Mouse (Mus musculus): ENCODE measurements around the gene Vmn2r105. TPM values are rescaled to one million over a fixed set of nuclear protein-coding genes. Genes with fewer than 3 reads are reported as not detected.

Vmn2r105 gene
- not detected for polyA plus RNA-seq (2012; fragmentation: generic; extraction: Trizol)

GRCm38 (mm10) chr17:20234952-20235351 lies at the start of gene Vmn2r105:
TSS of gene Vmn2r105 (minus strand) at chr17:20235052.
- no peaks in the 10 kb centered on the region for H3K79me2 ChIP-seq (ENCODE audit: control insufficient read depth, insufficient read depth)
- no peak for TF ChIP-seq TCF12 (IDR thresholded peaks at IDR 0.05; ENCODE audit: insufficient read depth, poor library complexity, severe bottlenecking)
- no peak for TF ChIP-seq REST (IDR thresholded peaks at IDR 0.05; ENCODE audit: insufficient read depth, insufficient read length)
- no peak for TF ChIP-seq USF1 (IDR thresholded peaks at IDR 0.05; ENCODE audit: low read depth)
- TF ChIP-seq CEBPB (IDR thresholded peaks at IDR 0.05; ENCODE audit: insufficient read depth, poor library complexity, severe bottlenecking): no peak
- TF ChIP-seq E2F4 (IDR thresholded peaks at IDR 0.05; ENCODE audit: insufficient read depth): no peak
- TF ChIP-seq POLR2A (IDR thresholded peaks at IDR 0.05; ENCODE audit: insufficient read length, low read depth): no peak
- no peak for TF ChIP-seq SRF (IDR thresholded peaks at IDR 0.05; ENCODE audit: control insufficient read depth, insufficient read length, low read depth)
- no peak for TF ChIP-seq MYOG (IDR thresholded peaks at IDR 0.05; ENCODE audit: control insufficient read depth in 1 of 3, insufficient read depth in 1 of 3, insufficient read length in 2 of 3, low read depth in 2 of 3)
- TF ChIP-seq TCF3 (IDR thresholded peaks at IDR 0.05; ENCODE audit: insufficient read length, low read depth): no peak
- H3K4me2 ChIP-seq (ENCODE audit: low read depth): no peak within 1 kb of the TSS
- no peaks in the 10 kb centered on the region for H3K36me3 ChIP-seq (ENCODE audit: control insufficient read depth, insufficient read depth)
- H3K27me3 ChIP-seq (ENCODE audit: control insufficient read depth, insufficient read depth, insufficient read length): no peaks in the 10 kb centered on the region
- H3ac ChIP-seq (ENCODE audit: control insufficient read depth, insufficient read length): no peak within 1 kb of the TSS
- no peak within 1 kb of the TSS for H3K4me3 ChIP-seq

GRCm38 (mm10) chr17:20255522-20255921 lies 20.7 kb upstream of the Vmn2r105 start:
- no peak overlapping the region for H3K4me2 ChIP-seq (ENCODE audit: low read depth)
- no peak for TF ChIP-seq REST (IDR thresholded peaks at IDR 0.05; ENCODE audit: insufficient read depth, insufficient read length)
- TF ChIP-seq MYOD1 (IDR thresholded peaks at IDR 0.05; ENCODE audit: control insufficient read depth in 1 of 3, insufficient read length in 2 of 3, low read depth in 2 of 3): no peak
- TF ChIP-seq TCF3 (IDR thresholded peaks at IDR 0.05; ENCODE audit: insufficient read length, low read depth): no peak
- TF ChIP-seq SRF (IDR thresholded peaks at IDR 0.05; ENCODE audit: control insufficient read depth, insufficient read length, low read depth): no peak
- H3K36me3 ChIP-seq (ENCODE audit: control insufficient read depth, insufficient read depth): no peaks in the 10 kb centered on the region
- H3K4me3 ChIP-seq: no peak overlapping the region
- H3K27me3 ChIP-seq (ENCODE audit: control insufficient read depth, insufficient read depth, insufficient read length): no peaks in the 10 kb centered on the region
- H3K79me2 ChIP-seq (ENCODE audit: control insufficient read depth, insufficient read depth): no peaks in the 10 kb centered on the region
- H3ac ChIP-seq (ENCODE audit: control insufficient read depth, insufficient read length): no peak overlapping the region

- H3K27me3 ChIP-seq (ENCODE audit: control insufficient read depth, insufficient read depth, insufficient read length): no peaks in the 10 kb centered on the region
- H3K4me3 ChIP-seq: no peak within 1 kb of the TSS
- H3K79me2 ChIP-seq (ENCODE audit: control insufficient read depth, insufficient read depth): no peaks in the 10 kb centered on the region
- no peak within 1 kb of the TSS for H3K4me2 ChIP-seq (ENCODE audit: low read depth)
- no peaks in the 10 kb centered on the region for H3K36me3 ChIP-seq (ENCODE audit: control insufficient read depth, insufficient read depth)
- no peak within 1 kb of the TSS for H3ac ChIP-seq (ENCODE audit: control insufficient read depth, insufficient read length)
- TF ChIP-seq CEBPB (IDR thresholded peaks at IDR 0.05; ENCODE audit: insufficient read depth, poor library complexity, severe bottlenecking): no peak
- TF ChIP-seq REST (IDR thresholded peaks at IDR 0.05; ENCODE audit: insufficient read depth, insufficient read length): no peak
- TF ChIP-seq MYOG (IDR thresholded peaks at IDR 0.05; ENCODE audit: control insufficient read depth in 1 of 3, insufficient read depth in 1 of 3, insufficient read length in 2 of 3, low read depth in 2 of 3): no peak
- TF ChIP-seq E2F4 (IDR thresholded peaks at IDR 0.05; ENCODE audit: insufficient read depth): no peak
- no peak for TF ChIP-seq SRF (IDR thresholded peaks at IDR 0.05; ENCODE audit: control insufficient read depth, insufficient read length, low read depth)
- TF ChIP-seq TCF3 (IDR thresholded peaks at IDR 0.05; ENCODE audit: insufficient read length, low read depth): no peak
- TF ChIP-seq TCF12 (IDR thresholded peaks at IDR 0.05; ENCODE audit: insufficient read depth, poor library complexity, severe bottlenecking): no peak
- no peak for TF ChIP-seq USF1 (IDR thresholded peaks at IDR 0.05; ENCODE audit: low read depth)
- no peak for TF ChIP-seq POLR2A (IDR thresholded peaks at IDR 0.05; ENCODE audit: insufficient read length, low read depth)
- no peak for TF ChIP-seq MAX (IDR thresholded peaks at IDR 0.05; ENCODE audit: low read depth)
Measured at GRCm38 (mm10) chr17:20182997-20183396, 51.9 kb downstream of the Vmn2r105 start, which contains the start of gene Fpr-rs6. TSS of gene Fpr-rs6 (minus strand) at chr17:20183097.

Other genes starting within 250 kb of the Vmn2r105 start
- not detected for gene Vmn2r104, start 186.7 kb downstream of the Vmn2r105 start, polyA plus RNA-seq (2012; fragmentation: generic; extraction: Trizol)
- not detected for gene Fpr-rs7, start 120.8 kb downstream of the Vmn2r105 start, polyA plus RNA-seq (2012; fragmentation: generic; extraction: Trizol)
- gene Fpr-rs6, start 52.0 kb downstream of the Vmn2r105 start, polyA plus RNA-seq (2012; fragmentation: generic; extraction: Trizol): not detected
- gene Vmn2r106, start 50.5 kb upstream of the Vmn2r105 start, polyA plus RNA-seq (2012; fragmentation: generic; extraction: Trizol): not detected
- gene Vmn2r107, start 110.2 kb upstream of the Vmn2r105 start, polyA plus RNA-seq (2012; fragmentation: generic; extraction: Trizol): not detected
- not detected for gene Vmn1r224, start 179.1 kb upstream of the Vmn2r105 start, polyA plus RNA-seq (2012; fragmentation: generic; extraction: Trizol)
- not detected for gene Vmn2r108, start 246.3 kb upstream of the Vmn2r105 start, polyA plus RNA-seq (2012; fragmentation: generic; extraction: Trizol)

All from myocyte (in vitro differentiated cells).